Mouse (Mus musculus) lung, postnatal 0 days (tissue): ENCODE results near the gene Tmem210.

Experiments used
- CTCF ChIP-seq: IDR thresholded peaks from 2 replicates; pipeline ENCODE4 v1.5.1; 2016; ENCODE audit warnings: antibody characterized with exemption, mild to moderate bottlenecking
- EP300 ChIP-seq: IDR thresholded peaks from 2 replicates; pipeline ENCODE4 v1.6.1; 2016; ENCODE audit warnings: antibody characterized with exemption, mild to moderate bottlenecking, control low read depth

DNA sequence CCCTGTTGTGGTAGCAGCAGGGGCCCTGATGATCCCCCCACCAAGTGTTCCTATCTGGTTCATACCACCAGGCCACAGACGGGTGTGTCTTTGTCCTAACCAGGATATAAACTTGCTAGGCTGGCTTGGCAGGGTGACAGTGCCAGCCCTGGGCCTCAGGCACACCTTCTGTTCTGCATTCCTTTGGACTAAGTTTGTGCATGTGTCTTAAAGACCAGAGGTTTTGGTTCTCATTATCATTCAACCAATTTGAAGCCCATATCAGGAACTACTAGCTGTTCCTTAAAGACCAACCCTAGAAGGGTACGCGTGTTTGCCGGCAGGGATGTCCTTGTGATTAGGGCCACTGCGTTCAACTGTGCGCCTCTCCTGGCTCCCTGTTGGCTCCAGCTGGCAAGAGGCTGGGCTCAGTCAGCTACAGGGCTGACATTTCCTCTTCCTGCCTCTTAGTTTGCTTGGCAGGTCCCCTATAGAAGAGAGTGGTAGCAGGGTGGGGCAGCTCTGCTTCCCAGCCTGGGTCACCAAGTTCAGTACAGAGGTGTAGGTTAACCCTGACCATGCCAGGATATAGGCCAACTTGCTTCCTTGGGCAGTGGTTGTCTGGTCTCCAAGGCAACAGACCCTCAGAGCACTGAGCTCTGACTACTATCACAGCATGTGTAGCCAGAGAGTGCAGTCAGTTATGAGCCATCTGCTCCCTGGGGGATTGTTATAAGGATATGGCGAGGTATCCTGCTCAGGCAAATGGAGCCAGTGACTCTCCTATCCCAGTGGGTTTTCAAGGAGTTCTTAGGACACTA lies 908 bp upstream of the Tmem210 start:
- TF ChIP-seq CTCF (no peak), EP300 (peak; percentile 73)
